Mouse (Mus musculus) heart, embryonic 13.5 days (tissue): ENCODE results near the gene Grrp1. TPM values are rescaled to one million over a fixed set of nuclear protein-coding genes. Genes with fewer than 3 reads are reported as not detected.

Experiments
- ATAC-seq: fragments of 200-750 bp; cut with Nextera tagmentation; 2 replicates; pipeline ENCODE4 v1.8.0; 2017; ENCODE audit warnings: moderate TSS enrichment; ENCODE audit not compliant: insufficient number of reproducible peaks, low FRiP score, low TSS enrichment; ENCODE audit errors: extremely low read depth
- H3K27ac ChIP-seq: fragments of 300-500 bp; sonication (generic); replicated peaks from 2 replicates; pipeline ENCODE4 v1.5.1; 2015; ENCODE audit warnings: moderate library complexity, mild to moderate bottlenecking, inconsistent platforms
- H3K27me3 ChIP-seq: fragments of 300-500 bp; sonication (generic); replicated peaks from 2 replicates; pipeline ENCODE4 v1.6.1; 2015; ENCODE audit warnings: mild to moderate bottlenecking, inconsistent platforms
- H3K36me3 ChIP-seq: fragments of 300-500 bp; sonication (generic); 2 replicates; pipeline ENCODE4 v1.6.1; 2015; ENCODE audit warnings: mild to moderate bottlenecking, inconsistent platforms
- H3K4me1 ChIP-seq: fragments of 300-500 bp; sonication (generic); 2 replicates; pipeline ENCODE4 v1.6.1; 2015; ENCODE audit warnings: inconsistent platforms
- H3K4me2 ChIP-seq: fragments of 300-500 bp; sonication (generic); 2 replicates; pipeline ENCODE4 v1.6.1; 2015; ENCODE audit warnings: inconsistent platforms, mild to moderate bottlenecking, moderate library complexity
- H3K4me3 ChIP-seq: fragments of 300-500 bp; sonication (generic); 2 replicates; pipeline ENCODE4 v1.5.1; 2015; ENCODE audit warnings: moderate library complexity, mild to moderate bottlenecking, inconsistent platforms
- H3K9ac ChIP-seq: fragments of 300-500 bp; sonication (generic); 2 replicates; pipeline ENCODE4 v1.6.1; 2015; ENCODE audit warnings: inconsistent platforms, mild to moderate bottlenecking, moderate library complexity
- H3K9me3 ChIP-seq: fragments of 300-500 bp; sonication (generic); 2 replicates; pipeline ENCODE4 v1.6.1; 2016; ENCODE audit warnings: inconsistent platforms
- WGBS: fragments of 180-500 bp; shearing (Covaris S2); methylation state at CpG from one replicate; pipeline ENCODE4 v1.1.7; 2015; ENCODE audit warnings: mixed read lengths; 5-methylcytosine and 5-hydroxymethylcytosine counted together
- polyA plus RNA-seq: library from polyadenylated mRNA; unstranded; fragments of >200 nt; fragmentation: Nextera tagmentation; extraction: Ambion mirVana; gene quantifications from 2 replicates; pipeline ENCODE4 v1.2.1, GENCODE M21; 2015

Gene Grrp1
- polyA plus RNA-seq, 1 experiment from 2014 or later: 5.0 TPM

DNA sequence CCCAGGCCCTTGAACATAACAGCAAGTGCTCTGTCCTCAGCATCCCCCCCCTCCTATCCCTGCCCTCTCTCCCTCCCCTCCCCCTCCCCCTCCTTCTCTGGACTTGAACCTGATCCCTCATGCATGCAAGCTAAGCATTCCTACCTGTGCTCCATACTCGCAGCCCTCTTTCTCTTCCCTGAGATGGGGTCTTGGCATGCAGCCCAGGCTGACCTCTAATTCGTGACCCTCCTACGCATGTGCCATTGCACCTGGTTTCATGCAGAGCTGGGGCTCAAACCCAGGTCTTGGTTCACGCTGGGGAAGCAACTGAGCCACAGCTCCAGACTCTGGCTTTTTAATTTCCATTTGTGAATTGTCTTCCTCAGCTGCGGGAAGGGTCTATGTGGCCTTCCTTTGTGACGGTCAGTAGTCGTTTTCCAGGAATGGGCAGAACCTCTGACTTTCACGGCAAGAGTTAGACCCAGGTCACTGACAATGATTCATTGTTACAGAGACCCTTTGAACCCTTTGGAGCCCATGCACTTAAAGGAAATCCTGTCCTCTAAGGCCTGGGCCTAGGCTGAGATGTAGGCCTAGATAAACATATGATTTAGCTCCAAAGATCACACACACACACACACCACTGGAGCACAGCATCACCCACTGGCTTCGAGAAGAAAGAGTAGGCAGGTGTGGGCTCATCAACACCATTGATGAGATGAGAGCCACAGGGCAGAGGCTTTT lies 12.1 kb upstream of the Grrp1 start:
- WGBS: 68% methylated on average over 9 of the region's 9 CpGs
- H3K4me3 ChIP-seq: no peak overlapping the region

DNA sequence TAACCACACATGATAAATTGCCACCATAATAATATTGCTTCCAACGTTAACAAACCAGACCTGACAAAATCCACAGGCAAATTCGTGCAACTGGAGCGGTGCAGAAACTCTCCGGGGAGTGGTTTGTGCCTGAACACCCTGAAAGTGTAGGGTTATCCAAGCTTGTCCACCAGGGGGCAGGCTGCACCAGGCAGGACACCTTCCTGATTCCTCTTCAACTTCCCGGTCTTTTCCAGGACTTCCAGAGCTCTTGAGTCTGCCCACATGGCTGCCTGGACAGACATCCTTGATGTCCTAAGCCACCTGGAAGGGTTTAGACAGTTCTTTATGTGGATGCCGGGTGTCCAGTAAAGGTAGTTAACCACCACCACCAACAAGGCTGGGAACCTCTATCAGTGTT lies 9.3 kb upstream of the Grrp1 start:
- no peak for ATAC-seq
- Histone ChIP-seq H3K4me1 (no peaks in the 10 kb centered on the region; the same call in 1 of the 2 replicates), H3K4me3 (no peak overlapping the region), H3K4me2 (no peak overlapping the region), H3K27ac (no peak overlapping the region), H3K9me3 (no peaks in the 10 kb centered on the region), H3K36me3 (no peaks in the 10 kb centered on the region), H3K27me3 (no peaks in the 10 kb centered on the region), H3K9ac (no peak overlapping the region)
- WGBS: 31% methylated on average over 6 of the region's 6 CpGs

More for the DNA sequence above, 12.1 kb upstream of the Grrp1 start:
- Histone ChIP-seq H3K9ac (no peak overlapping the region), H3K9me3 (no peaks in the 10 kb centered on the region), H3K4me1 (no peaks in the 10 kb centered on the region), H3K27me3 (no peaks in the 10 kb centered on the region), H3K27ac (no peak overlapping the region), H3K36me3 (no peaks in the 10 kb centered on the region), H3K4me2 (no peak overlapping the region)
- no peak for ATAC-seq

DNA sequence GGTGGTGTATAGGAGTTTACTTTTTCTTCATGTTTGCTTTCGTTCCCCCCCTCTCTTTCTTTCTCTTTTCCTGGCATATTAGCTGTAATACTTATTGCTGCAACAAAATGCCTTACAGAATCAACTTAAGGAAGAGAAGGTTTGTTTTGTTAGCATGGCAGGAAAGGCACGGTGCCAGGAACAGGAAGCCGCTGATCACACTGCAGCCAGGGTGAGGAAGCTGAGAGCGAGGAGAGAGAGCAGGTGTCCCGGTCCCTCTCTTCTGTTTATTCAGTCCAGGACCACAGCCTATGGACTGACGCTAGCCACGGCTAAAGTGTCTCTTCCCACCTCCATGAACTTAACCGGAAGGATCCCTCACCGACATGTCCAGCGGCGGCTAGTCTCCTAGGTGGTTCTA lies 4.4 kb upstream of the Grrp1 start:
- 0 out of 2 replicates have a peak overlapping the region, but pooled peaks have one; percentile 2 for H3K27ac ChIP-seq
- WGBS: 66% methylated on average over 11 of the region's 11 CpGs
- no peak for ATAC-seq
- H3K27me3 ChIP-seq: peaks cover 17% of the 10 kb centered on the region
- no peak overlapping the region for H3K4me2 ChIP-seq
- no peak overlapping the region for H3K9ac ChIP-seq
- no peaks in the 10 kb centered on the region for H3K36me3 ChIP-seq
- no peak overlapping the region for H3K4me3 ChIP-seq
- no peaks in the 10 kb centered on the region for H3K9me3 ChIP-seq
- peaks cover 47% of the 10 kb centered on the region for H3K4me1 ChIP-seq

DNA sequence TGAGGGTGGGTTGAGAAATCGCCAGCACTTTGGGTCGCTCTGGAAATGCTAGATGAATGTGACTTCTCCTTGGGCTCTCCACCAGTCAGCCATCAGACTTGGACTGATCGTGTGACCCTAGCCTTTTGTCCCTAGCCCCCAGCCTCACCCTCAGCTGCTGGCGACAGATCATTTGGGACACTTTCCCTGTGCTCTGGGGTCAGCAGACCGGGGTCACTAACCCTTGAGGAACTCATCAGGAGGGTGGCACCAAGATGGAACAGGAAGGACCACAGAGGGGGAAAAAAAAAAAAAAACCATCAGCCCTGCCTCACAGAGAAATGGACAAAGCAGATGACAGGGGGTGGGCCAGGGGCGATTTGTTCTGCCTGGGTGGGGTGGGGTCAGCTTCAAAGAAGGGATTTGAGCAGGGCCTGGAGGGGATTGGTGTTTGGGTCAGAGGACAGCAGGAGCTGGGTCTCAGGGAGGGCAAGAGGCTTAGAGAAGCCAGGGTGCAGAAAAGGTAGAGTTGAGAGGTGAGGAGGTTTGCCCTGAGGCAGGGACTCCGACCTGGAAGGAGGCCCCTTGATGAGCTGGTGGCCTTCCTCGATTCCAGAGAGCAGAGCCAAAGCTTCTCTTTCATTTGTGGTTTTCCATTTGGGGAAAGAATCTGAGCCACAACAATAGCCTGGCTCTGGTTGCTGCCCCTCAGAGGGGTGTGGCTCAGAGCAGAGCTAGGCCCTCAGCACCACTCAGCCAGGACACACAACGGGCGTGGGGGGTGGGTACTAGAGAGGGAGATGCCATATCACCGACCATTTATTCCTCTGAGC lies 3.5 kb upstream of the Grrp1 start:
- peak overlapping the region; percentile 55 for H3K4me2 ChIP-seq
- H3K27me3 ChIP-seq: peaks cover 26% of the 10 kb centered on the region
- 21% methylated on average over 11 of the region's 11 CpGs for WGBS
- H3K27ac ChIP-seq: peak overlapping the region; percentile 71
- H3K4me1 ChIP-seq: peaks cover 57% of the 10 kb centered on the region
- H3K36me3 ChIP-seq: no peaks in the 10 kb centered on the region
- H3K9ac ChIP-seq: peak overlapping the region; percentile 61
- H3K4me3 ChIP-seq: no peak overlapping the region; the same call in 1 of the 2 replicates
- peak; percentile 49; the same call in 1 of the 2 replicates for ATAC-seq
- H3K9me3 ChIP-seq: no peaks in the 10 kb centered on the region

DNA sequence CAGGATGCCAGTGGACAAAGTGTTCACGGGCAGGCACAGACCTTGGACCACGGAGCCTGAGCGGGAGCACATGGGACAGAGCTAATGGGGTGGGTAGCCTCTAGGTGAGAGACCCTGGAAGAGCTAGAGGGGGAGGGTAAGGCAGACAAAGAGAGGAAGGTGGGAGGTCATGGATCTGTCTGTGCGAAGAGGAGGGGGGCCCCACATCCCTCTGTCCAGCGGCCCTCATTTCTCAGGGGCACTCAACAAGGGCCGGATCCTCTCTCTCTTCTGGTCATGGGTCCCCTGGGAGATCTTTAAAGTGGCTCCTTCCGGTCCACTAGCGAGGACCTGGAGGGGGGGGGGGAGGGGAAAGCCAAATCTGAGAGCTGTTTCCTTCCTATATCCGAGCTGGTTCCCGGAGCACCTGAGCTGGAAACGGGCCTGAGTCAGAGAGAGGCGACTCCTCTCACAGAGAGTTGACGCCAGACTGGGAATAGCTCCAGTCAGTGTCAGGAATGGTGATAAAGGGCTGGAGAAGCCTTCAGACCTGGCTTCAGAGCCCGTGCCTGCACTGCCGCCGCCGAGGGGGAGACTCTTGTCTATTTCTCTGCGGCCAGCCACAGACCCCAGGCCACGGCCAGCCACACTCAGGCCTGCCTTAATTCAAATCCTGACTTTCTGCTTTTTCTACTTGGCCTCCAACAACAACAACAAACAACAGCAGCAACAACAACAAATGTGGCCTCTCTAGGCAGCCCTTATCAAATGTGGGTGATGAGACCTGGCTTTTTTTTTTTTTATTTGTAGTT lies 2.7 kb upstream of the Grrp1 start:
- peak overlapping the region; percentile 61 for H3K9ac ChIP-seq
- peak overlapping the region; percentile 8 for H3K4me3 ChIP-seq
- 9% methylated on average over 19 of the region's 19 CpGs for WGBS
- peaks cover 34% of the 10 kb centered on the region for H3K27me3 ChIP-seq
- H3K4me1 ChIP-seq: peaks cover 65% of the 10 kb centered on the region
- H3K9me3 ChIP-seq: no peaks in the 10 kb centered on the region
- peak overlapping the region; percentile 55 for H3K4me2 ChIP-seq
- no peak for ATAC-seq
- H3K36me3 ChIP-seq: no peaks in the 10 kb centered on the region
- peak overlapping the region; percentile 71 for H3K27ac ChIP-seq

DNA sequence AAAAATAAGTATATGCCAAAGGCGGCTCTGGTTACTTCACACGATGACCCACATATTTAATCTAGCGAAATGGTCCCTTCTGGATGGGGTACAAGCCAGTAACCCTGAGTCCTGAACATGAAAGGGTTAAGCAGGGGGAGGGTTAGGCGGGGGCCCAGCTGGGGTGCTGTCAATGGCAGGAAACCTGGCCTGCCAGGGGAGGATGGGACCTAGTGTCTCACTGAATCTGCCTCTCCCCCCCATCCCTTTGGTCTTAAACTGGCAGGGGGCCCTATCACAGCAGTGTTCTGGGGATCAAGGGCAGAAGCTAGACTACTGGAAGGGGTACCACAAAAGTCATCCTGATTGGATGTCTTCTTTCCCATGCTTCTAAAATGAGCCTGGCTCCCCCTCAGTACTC lies 1.9 kb upstream of the Grrp1 start:
- peak overlapping the region; percentile 61 for H3K9ac ChIP-seq

DNA sequence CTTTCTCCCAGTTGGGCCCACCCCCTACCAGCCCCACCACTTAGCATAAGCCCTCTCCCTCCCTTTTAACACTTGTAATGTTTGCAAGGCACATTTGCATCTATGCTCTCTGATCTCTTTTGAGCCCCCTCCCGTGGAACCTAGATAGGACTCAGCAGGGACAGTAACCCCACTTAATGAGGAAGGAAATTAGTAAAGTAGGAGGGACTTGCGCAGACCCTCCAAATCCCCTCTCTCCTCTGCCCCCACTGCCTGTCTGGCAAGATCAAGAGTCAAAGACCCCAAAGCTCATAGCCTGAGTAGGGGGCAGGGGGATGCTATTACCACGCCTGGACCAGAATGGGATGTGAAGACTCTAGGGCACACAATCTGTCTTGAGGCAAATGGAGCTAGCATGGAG lies 929 bp upstream of the Grrp1 start:
- H3K9me3 ChIP-seq: no peaks in the 10 kb centered on the region
- H3K4me3 ChIP-seq: no peak overlapping the region
- WGBS: 51% methylated on average over 3 of the region's 3 CpGs
- H3K9ac ChIP-seq: no peak overlapping the region
- ATAC-seq: no peak
- H3K27ac ChIP-seq: no peak overlapping the region
- no peak overlapping the region for H3K4me2 ChIP-seq
- peaks cover 82% of the 10 kb centered on the region for H3K4me1 ChIP-seq
- no peaks in the 10 kb centered on the region for H3K36me3 ChIP-seq
- peaks cover 52% of the 10 kb centered on the region for H3K27me3 ChIP-seq

More for the DNA sequence above, 1.9 kb upstream of the Grrp1 start:
- Histone ChIP-seq H3K9me3 (no peaks in the 10 kb centered on the region), H3K4me1 (peaks cover 72% of the 10 kb centered on the region), H3K27me3 (peaks cover 42% of the 10 kb centered on the region), H3K4me3 (no peak overlapping the region), H3K27ac (peak overlapping the region; percentile 71), H3K4me2 (peak overlapping the region; percentile 55; the same call in 1 of the 2 replicates), H3K36me3 (no peaks in the 10 kb centered on the region)
- 50% methylated on average over 4 of the region's 4 CpGs for WGBS
- no peak for ATAC-seq

DNA sequence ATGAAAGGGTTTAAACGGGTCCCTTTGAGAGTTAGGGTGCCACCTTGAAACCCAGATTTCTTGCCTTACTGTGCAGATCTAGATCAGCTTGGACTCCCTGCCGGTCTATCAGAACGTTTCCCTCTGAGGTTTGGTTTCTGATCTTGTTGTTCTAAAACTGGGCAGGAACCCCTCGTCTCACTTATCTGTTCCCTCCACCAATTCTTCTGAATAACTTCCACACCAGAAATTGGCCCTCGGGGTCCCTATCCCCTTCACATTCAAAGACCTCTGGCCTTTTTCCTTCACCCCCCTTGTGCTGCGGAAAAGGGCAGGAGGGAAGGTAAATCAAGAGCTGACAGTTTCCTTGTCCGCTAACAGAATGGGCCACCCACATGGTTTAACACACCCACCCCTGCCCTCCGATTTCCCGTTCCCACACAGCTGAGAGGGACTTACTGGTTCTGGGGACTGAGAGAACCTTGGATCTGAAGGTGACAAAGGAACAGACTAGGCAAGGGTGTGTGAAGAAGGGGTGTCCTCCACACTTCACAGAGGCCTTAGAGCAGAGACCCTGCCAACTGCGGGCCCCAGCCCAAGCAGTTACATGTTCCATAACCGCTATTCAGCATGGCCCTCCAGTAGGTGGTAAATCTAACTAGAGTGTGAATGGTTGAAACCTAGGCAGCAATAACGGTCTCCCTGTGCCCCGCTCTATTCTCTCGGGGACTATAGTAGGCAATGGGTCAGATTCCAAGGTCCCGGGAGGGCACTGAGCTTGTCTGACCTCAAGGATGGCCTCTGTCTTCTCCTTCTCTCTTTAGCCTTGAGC lies 790 bp downstream of the Grrp1 start:
- no peaks in the 10 kb centered on the region for H3K36me3 ChIP-seq
- peaks cover 69% of the 10 kb centered on the region for H3K27me3 ChIP-seq
- peak overlapping the region; percentile 60 for H3K4me3 ChIP-seq
- H3K27ac ChIP-seq: peak overlapping the region; percentile 58
- WGBS: 26% methylated on average over 15 of the region's 15 CpGs
- peaks cover 88% of the 10 kb centered on the region for H3K4me1 ChIP-seq
- H3K9me3 ChIP-seq: no peaks in the 10 kb centered on the region
- no peak for ATAC-seq
- peak overlapping the region; percentile 77 for H3K9ac ChIP-seq
- H3K4me2 ChIP-seq: peak overlapping the region; percentile 96

DNA sequence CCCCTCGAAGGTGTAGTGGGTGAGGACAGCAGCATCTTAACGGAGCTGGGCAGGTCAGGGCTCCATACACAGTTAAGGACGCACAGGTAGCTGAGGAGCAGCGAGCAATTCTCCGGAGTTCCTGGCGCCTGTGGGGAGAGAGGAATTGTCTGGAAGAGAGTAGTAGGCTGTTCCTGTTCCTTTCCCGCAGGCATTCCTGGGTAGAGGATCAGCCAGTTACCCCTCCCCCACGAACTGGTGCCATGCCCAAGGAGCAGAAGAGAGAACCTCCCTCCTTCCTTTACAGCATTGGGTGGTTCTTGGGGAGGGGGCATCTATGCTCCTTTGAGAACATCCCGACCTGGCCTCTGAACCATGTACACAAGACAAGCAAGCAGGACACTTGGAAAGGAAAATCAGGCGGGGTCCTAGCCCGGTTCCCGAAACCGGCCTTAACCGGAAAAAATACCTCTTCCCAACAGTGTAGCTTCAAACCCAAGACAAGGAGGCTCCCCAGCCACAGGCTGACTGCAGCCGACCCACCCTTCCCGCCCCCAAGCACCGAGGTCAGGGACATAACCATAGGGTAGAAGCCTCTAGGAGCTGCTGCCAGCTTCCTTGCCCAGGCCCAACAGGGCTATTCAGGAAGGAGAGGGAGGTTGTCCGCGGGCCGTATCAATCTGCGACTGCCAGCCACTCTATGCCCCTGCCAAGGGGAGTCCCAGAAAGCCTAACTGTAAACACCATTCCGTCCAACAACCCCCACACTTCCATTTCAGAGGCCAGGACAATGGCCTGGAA lies 1.6 kb downstream of the Grrp1 start:
- H3K27ac ChIP-seq: peak overlapping the region; percentile 58; the same call in 1 of the 2 replicates
- peak overlapping the region; percentile 77 for H3K9ac ChIP-seq
- H3K4me1 ChIP-seq: peaks cover 81% of the 10 kb centered on the region
- no peak for ATAC-seq
- peak overlapping the region; percentile 96 for H3K4me2 ChIP-seq
- no peaks in the 10 kb centered on the region for H3K9me3 ChIP-seq
- 17% methylated on average over 22 of the region's 22 CpGs for WGBS
- no peaks in the 10 kb centered on the region for H3K36me3 ChIP-seq
- H3K4me3 ChIP-seq: peak overlapping the region; percentile 60
- peaks cover 77% of the 10 kb centered on the region for H3K27me3 ChIP-seq
